Comparison of ENCODE assay signal across 26 mouse cellular contexts in the genomic region with DNA sequence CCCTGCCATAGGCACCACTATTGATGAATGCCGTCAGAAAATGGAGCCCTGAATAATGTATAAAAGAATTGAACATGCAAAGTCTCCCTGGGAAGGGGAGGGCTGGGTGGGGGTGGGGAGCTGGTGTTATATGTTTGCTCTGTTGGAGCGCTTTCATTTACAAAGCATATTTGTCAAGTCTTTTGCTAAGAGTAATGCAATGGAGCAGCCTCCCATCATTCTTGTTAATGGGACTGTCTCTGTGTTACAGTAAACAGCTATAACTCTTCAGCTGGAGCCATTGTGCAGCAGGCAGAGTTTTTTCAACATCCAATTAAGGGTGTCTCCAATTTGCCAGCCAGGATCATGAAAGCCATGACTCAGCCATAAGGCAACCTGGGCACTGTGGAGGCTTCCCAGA.
A peak's percentile ranks its signal among the peaks of the same experiment; 100 is the strongest.
DNase-seq lines count a peak whose midpoint lies in the region; ATAC-seq and TF ChIP-seq lines count a peak whose summit lies in the region.
"Had no signal": no experiment of that assay in that cellular context is flagged by ENCODE, and none has a peak within 500 bp of the region (broad histone marks: within the 10 kb centered on the region; RNA-seq: fewer than 3 reads in every experiment).

No protein-coding gene starts in this region.

- no peak overlapping the region for H3K4me2 ChIP-seq in hindbrain, embryonic 16.5 days (ENCODE audit: low read length)
- H3K4me2 ChIP-seq in hindbrain, postnatal 0 days (ENCODE audit: low read depth, low read length) = no peak overlapping the region
- H3K4me2 ChIP-seq in neural tube, embryonic 11.5 days (ENCODE audit: low read depth) = no peak overlapping the region
- no peak overlapping the region for H3K4me2 ChIP-seq in neural tube, embryonic 13.5 days
- H3K4me2 ChIP-seq: embryonic facial prominence, embryonic 13.5 days; forebrain, embryonic 12.5 days; forebrain, embryonic 15.5 days; heart, embryonic 13.5 days; hindbrain, embryonic 15.5 days had no signal

- ATAC-seq in hindbrain, embryonic 16.5 days = peak; percentile 65
- ATAC-seq in hindbrain, postnatal 0 days = no peak
- ATAC-seq in neural tube, embryonic 11.5 days (ENCODE audit: insufficient read depth, low FRiP score, low TSS enrichment) = peak; percentile 61
- peak; percentile 78 for ATAC-seq in neural tube, embryonic 13.5 days (ENCODE audit: low read depth)
- ATAC-seq: activated CD4-positive, CD25-positive, alpha-beta regulatory T cell, adult 4 months; CD4-positive, CD25-positive, alpha-beta regulatory T cell, adult 4 months; forebrain, embryonic 15.5 days; inflammation-experienced regulatory T-cells, adult 6 months; intestine, embryonic 16.5 days had no signal

- no peaks in the 10 kb centered on the region for H3K4me1 ChIP-seq in hindbrain, embryonic 16.5 days (ENCODE audit: control insufficient read depth, insufficient read depth, low read depth, low read length)
- H3K4me1 ChIP-seq in hindbrain, postnatal 0 days (ENCODE audit: insufficient read depth, low read length) = no peaks in the 10 kb centered on the region
- H3K4me1 ChIP-seq in neural tube, embryonic 11.5 days (ENCODE audit: control insufficient read depth, insufficient read depth, low read length) = no peaks in the 10 kb centered on the region
- H3K4me1 ChIP-seq in neural tube, embryonic 13.5 days (replicated peaks) = peaks cover 20% of the 10 kb centered on the region
- H3K4me1 ChIP-seq: embryonic facial prominence, embryonic 10.5 days; embryonic facial prominence, embryonic 13.5 days; forebrain, embryonic 12.5 days; forebrain, embryonic 15.5 days; heart, embryonic 10.5 days; heart, embryonic 13.5 days had no signal

- 52% methylated on average over 2 of the region's 2 CpGs for WGBS in hindbrain, embryonic 16.5 days
- WGBS in hindbrain, postnatal 0 days = 51% methylated on average over 2 of the region's 2 CpGs
- 68% methylated on average over 2 of the region's 2 CpGs for WGBS in neural tube, embryonic 11.5 days
- WGBS in neural tube, embryonic 13.5 days = 47% methylated on average over 2 of the region's 2 CpGs

- H3K27me3 ChIP-seq in hindbrain, embryonic 16.5 days (replicated peaks; ENCODE audit: control insufficient read depth, insufficient read depth, low read length) = no peaks in the 10 kb centered on the region
- H3K27me3 ChIP-seq in hindbrain, postnatal 0 days (ENCODE audit: insufficient read depth, low read length) = no peaks in the 10 kb centered on the region
- no peaks in the 10 kb centered on the region for H3K27me3 ChIP-seq in neural tube, embryonic 11.5 days (ENCODE audit: control insufficient read depth, insufficient read depth, low read length)
- H3K27me3 ChIP-seq in neural tube, embryonic 13.5 days = no peaks in the 10 kb centered on the region
- H3K27me3 ChIP-seq: embryonic facial prominence, embryonic 13.5 days; forebrain, embryonic 12.5 days; forebrain, embryonic 15.5 days; heart, embryonic 13.5 days; hindbrain, embryonic 15.5 days had no signal

- H3K36me3 ChIP-seq in hindbrain, embryonic 16.5 days (ENCODE audit: control insufficient read depth, insufficient read depth, low read length) = no peaks in the 10 kb centered on the region
- H3K36me3 ChIP-seq in hindbrain, postnatal 0 days (ENCODE audit: insufficient read depth, low read length) = no peaks in the 10 kb centered on the region
- no peaks in the 10 kb centered on the region for H3K36me3 ChIP-seq in neural tube, embryonic 11.5 days (ENCODE audit: control insufficient read depth, insufficient read depth, low read length)
- no peaks in the 10 kb centered on the region for H3K36me3 ChIP-seq in neural tube, embryonic 13.5 days
- H3K36me3 ChIP-seq: embryonic facial prominence, embryonic 10.5 days; embryonic facial prominence, embryonic 13.5 days; forebrain, embryonic 12.5 days; forebrain, embryonic 15.5 days; heart, embryonic 10.5 days; heart, embryonic 13.5 days; hindbrain, embryonic 15.5 days had no signal

- DNase-seq in hindbrain, postnatal 0 days (ENCODE audit: low spot score) = no peak
- DNase-seq in neural tube, embryonic 11.5 days (ENCODE audit: low spot score) = peak; percentile 22
- DNase-seq in neural tube, embryonic 10.5 days (ENCODE audit: extremely low spot score, low spot score) = no peak
- DNase-seq in cerebellum, postnatal 4 days (ENCODE audit: low spot score in 2 of 2) = no peak
- no peak for DNase-seq in right cerebral cortex, postnatal 25 days
- DNase-seq: adrenal gland, adult 8-10 months; adrenal gland, postnatal 25 days; cerebellum, adult 18-20 months; cerebellum, adult 9-10 months; cerebellum, postnatal 14 days; gastrocnemius, postnatal 25 days; heart, adult 18-20 months had no signal

- H3K9me3 ChIP-seq in hindbrain, embryonic 16.5 days (ENCODE audit: control insufficient read depth, low read length) = no peaks in the 10 kb centered on the region
- no peaks in the 10 kb centered on the region for H3K9me3 ChIP-seq in hindbrain, postnatal 0 days (ENCODE audit: low read length)
- no peaks in the 10 kb centered on the region for H3K9me3 ChIP-seq in neural tube, embryonic 11.5 days (ENCODE audit: control insufficient read depth, low read length)
- H3K9me3 ChIP-seq in neural tube, embryonic 13.5 days = no peaks in the 10 kb centered on the region
- H3K9me3 ChIP-seq: embryonic facial prominence, embryonic 10.5 days; embryonic facial prominence, embryonic 13.5 days; forebrain, embryonic 12.5 days; forebrain, embryonic 15.5 days; heart, embryonic 10.5 days; heart, embryonic 13.5 days; hindbrain, embryonic 15.5 days had no signal

- no peak overlapping the region for H3K4me3 ChIP-seq in hindbrain, embryonic 16.5 days (ENCODE audit: low read length)
- no peak overlapping the region for H3K4me3 ChIP-seq in hindbrain, postnatal 0 days (ENCODE audit: low read length)
- no peak overlapping the region for H3K4me3 ChIP-seq in neural tube, embryonic 11.5 days (ENCODE audit: low read depth, low read length)
- no peak overlapping the region for H3K4me3 ChIP-seq in neural tube, embryonic 13.5 days
- H3K4me3 ChIP-seq: embryonic facial prominence, embryonic 10.5 days; embryonic facial prominence, embryonic 13.5 days; erythroblast, embryonic 14.5 days; forebrain, embryonic 12.5 days; forebrain, embryonic 15.5 days; heart, embryonic 10.5 days; heart, embryonic 13.5 days; hindbrain, embryonic 15.5 days had no signal

- TF ChIP-seq CTCF in hindbrain, postnatal 0 days (IDR thresholded peaks at IDR 0.05; ENCODE audit: low read depth) = no peak

- H3K27ac ChIP-seq in hindbrain, embryonic 16.5 days (ENCODE audit: low read depth, low read length) = no peak overlapping the region
- no peak overlapping the region for H3K27ac ChIP-seq in hindbrain, postnatal 0 days
- no peak overlapping the region for H3K27ac ChIP-seq in neural tube, embryonic 11.5 days (ENCODE audit: low read depth, low read length)
- no peak overlapping the region for H3K27ac ChIP-seq in neural tube, embryonic 13.5 days (replicated peaks)
- H3K27ac ChIP-seq: embryonic facial prominence, embryonic 10.5 days; embryonic facial prominence, embryonic 13.5 days; forebrain, embryonic 12.5 days; forebrain, embryonic 15.5 days; heart, embryonic 10.5 days; heart, embryonic 13.5 days; hindbrain, embryonic 15.5 days had no signal

- H3K9ac ChIP-seq in hindbrain, embryonic 16.5 days (ENCODE audit: low read depth, low read length) = no peak overlapping the region
- no peak overlapping the region for H3K9ac ChIP-seq in hindbrain, postnatal 0 days (replicated peaks; ENCODE audit: low read length)
- no peak overlapping the region for H3K9ac ChIP-seq in neural tube, embryonic 11.5 days (ENCODE audit: low read length)
- H3K9ac ChIP-seq in neural tube, embryonic 13.5 days = no peak overlapping the region
- H3K9ac ChIP-seq: embryonic facial prominence, embryonic 13.5 days; forebrain, embryonic 12.5 days; forebrain, embryonic 15.5 days; heart, embryonic 13.5 days; hindbrain, embryonic 15.5 days had no signal
